Mouse (Mus musculus) liver, adult 2 months (tissue): Measurements from ENCODE around the gene Wdr47. TPM values are rescaled to one million over a fixed set of nuclear protein-coding genes. Genes with fewer than 3 reads are reported as not detected.
"Not testable (repeated sequence)": the region's sequence is repeated elsewhere in the genome, so short reads cannot be mapped to it uniquely, and the experiment has no call there.

ENCODE experiments used
- DNase-seq: peaks from one replicate; pipeline ENCODE4 v3.0.0-alpha.2; 2011; ENCODE audit warnings: low read depth, low spot score; ENCODE audit errors: extremely low read depth
- H3K27ac ChIP-seq: fragments of 200-500 bp; replicated peaks from 2 replicates; pipeline ENCODE4 v1.5.1; 2012; ENCODE audit warnings: low read depth, mild to moderate bottlenecking, control low read depth, inconsistent platforms, low read length; ENCODE audit not compliant: insufficient read depth
- H3K27me3 ChIP-seq: fragments of 200-500 bp; 2 replicates; pipeline ENCODE4 v1.6.1; 2012; ENCODE audit warnings: mild to moderate bottlenecking, moderate library complexity, low read length, inconsistent platforms; ENCODE audit not compliant: control insufficient read depth, insufficient read depth
- H3K36me3 ChIP-seq: fragments of 200-500 bp; 2 replicates; pipeline ENCODE4 v1.6.1; 2012; ENCODE audit warnings: low read length, inconsistent platforms; ENCODE audit not compliant: control insufficient read depth, insufficient read depth
- H3K4me1 ChIP-seq: fragments of 200-500 bp; 2 replicates; pipeline ENCODE4 v1.6.1; 2011; ENCODE audit warnings: low read length; ENCODE audit not compliant: control insufficient read depth, insufficient read depth
- H3K4me3 ChIP-seq: fragments of 200-500 bp; 2 replicates; pipeline ENCODE4 v1.5.1; 2011; ENCODE audit warnings: low read depth, mild to moderate bottlenecking, control low read depth, low read length, moderate library complexity; ENCODE audit not compliant: insufficient read depth
- H3K79me2 ChIP-seq: fragments of 200-500 bp; 2 replicates; pipeline ENCODE4 v1.6.1; 2012; ENCODE audit warnings: inconsistent platforms, mild to moderate bottlenecking, low read length, moderate library complexity; ENCODE audit not compliant: control insufficient read depth, insufficient read depth
- H3K9ac ChIP-seq: fragments of 200-500 bp; 2 replicates; pipeline ENCODE4 v1.6.1; 2012; ENCODE audit warnings: low read depth, mild to moderate bottlenecking, control low read depth, inconsistent platforms, low read length
- CTCF ChIP-seq: fragments of 200-500 bp; IDR thresholded peaks from 2 replicates; pipeline ENCODE4 v1.5.1; 2011; ENCODE audit warnings: low read depth, low read length, control low read depth
- POLR2A ChIP-seq: fragments of 200-500 bp; IDR thresholded peaks from 2 replicates; pipeline ENCODE4 v1.6.1; 2011; ENCODE audit warnings: low read length, control low read depth; ENCODE audit not compliant: insufficient read depth; ENCODE audit errors: extremely low read depth
- WGBS: fragments of 180-500 bp; shearing (Covaris S2); methylation state at CpG from one replicate; pipeline ENCODE4 v1.1.7; 2018; 5-methylcytosine and 5-hydroxymethylcytosine counted together
- polyA plus RNA-seq: library from polyadenylated mRNA; depleted of rRNA; stranded (reverse); fragments of >200 nt; gene quantifications from 2 replicates; pipeline ENCODE4 v1.2.3, GENCODE M21; 2012
- total RNA-seq: library from RNA; depleted of rRNA; stranded (reverse); fragments of >200 nt; gene quantifications from 2 replicates; pipeline ENCODE4 v1.2.3, GENCODE M21; 2014

Gene Wdr47
- total and polyA plus RNA-seq, 2 experiments = 0.50 to 1.2 TPM

- Histone ChIP-seq H3K9ac (no peak overlapping the region), H3K36me3 (no peaks in the 10 kb centered on the region), H3K79me2 (no peaks in the 10 kb centered on the region), H3K4me3 (no peak overlapping the region), H3K27me3 (no peaks in the 10 kb centered on the region), H3K4me1 (peaks cover 7% of the 10 kb centered on the region; the same call in 1 of the 2 replicates), H3K27ac (no peak overlapping the region)
- no peak for DNase-seq
- 95% methylated on average over 3 of the region's 3 CpGs for WGBS
- TF ChIP-seq CTCF (no peak), POLR2A (no peak)
Measured at GRCm38 (mm10) chr3:108644856-108645255, 53.8 kb downstream of the Wdr47 start.

DNA sequence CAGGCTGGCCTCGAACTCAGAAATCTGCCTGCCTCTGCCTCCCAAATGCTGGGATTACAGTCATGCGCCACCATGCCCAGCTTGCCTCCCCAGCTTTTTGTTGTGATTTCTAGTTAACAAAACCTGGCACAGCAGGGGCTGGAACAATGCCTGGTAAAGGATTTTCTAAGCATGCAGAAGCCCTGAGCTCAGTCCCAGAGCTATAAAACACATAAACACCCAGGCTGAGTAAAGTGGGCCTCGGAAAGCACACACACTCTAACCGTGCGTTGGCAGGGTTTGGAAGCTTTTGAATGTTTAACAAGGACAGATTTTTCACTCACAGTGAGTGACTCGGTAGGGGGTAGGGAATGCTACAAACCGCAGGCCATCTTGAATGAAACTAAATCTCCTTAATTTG, 55.0 kb downstream of the Wdr47 start:
- peaks cover 3% of the 10 kb centered on the region; the same call in 1 of the 2 replicates for H3K4me1 ChIP-seq
- WGBS = 69% methylated on average over 7 of the region's 7 CpGs
- H3K36me3 ChIP-seq = no peaks in the 10 kb centered on the region
- H3K27ac ChIP-seq = no peak overlapping the region
- no peak overlapping the region for H3K4me3 ChIP-seq
- H3K27me3 ChIP-seq = no peaks in the 10 kb centered on the region
- no peak overlapping the region for H3K9ac ChIP-seq
- H3K79me2 ChIP-seq = no peaks in the 10 kb centered on the region
- TF ChIP-seq CTCF = no peak
- TF ChIP-seq POLR2A = no peak
- DNase-seq = no peak

DNA sequence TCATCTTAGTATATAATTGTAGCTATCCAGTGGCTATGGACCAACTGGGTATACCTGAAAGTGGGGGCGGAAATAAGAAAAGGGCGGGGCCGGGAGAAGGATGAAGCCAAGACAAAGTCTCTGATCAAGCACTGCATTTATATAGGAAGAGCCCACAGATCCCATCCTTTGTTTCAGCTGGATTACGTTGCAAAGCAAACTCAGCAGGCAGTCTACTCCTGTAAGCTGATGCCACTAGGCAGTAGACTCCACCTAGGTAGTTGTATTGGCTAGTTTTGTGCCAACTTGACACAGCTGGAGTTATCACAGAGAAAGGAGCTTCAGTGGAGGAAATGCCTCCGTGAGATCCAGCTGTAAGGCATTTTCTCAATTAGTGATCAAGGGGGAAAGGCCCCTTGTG, 56.6 kb downstream of the Wdr47 start:
- not testable (repeated sequence) for H3K9ac ChIP-seq, H3K36me3 ChIP-seq, H3K27ac ChIP-seq, H3K4me1 ChIP-seq, DNase-seq, H3K27me3 ChIP-seq, H3K4me3 ChIP-seq, H3K79me2 ChIP-seq
- 80% methylated on average over 5 of the region's 5 CpGs for WGBS

DNA sequence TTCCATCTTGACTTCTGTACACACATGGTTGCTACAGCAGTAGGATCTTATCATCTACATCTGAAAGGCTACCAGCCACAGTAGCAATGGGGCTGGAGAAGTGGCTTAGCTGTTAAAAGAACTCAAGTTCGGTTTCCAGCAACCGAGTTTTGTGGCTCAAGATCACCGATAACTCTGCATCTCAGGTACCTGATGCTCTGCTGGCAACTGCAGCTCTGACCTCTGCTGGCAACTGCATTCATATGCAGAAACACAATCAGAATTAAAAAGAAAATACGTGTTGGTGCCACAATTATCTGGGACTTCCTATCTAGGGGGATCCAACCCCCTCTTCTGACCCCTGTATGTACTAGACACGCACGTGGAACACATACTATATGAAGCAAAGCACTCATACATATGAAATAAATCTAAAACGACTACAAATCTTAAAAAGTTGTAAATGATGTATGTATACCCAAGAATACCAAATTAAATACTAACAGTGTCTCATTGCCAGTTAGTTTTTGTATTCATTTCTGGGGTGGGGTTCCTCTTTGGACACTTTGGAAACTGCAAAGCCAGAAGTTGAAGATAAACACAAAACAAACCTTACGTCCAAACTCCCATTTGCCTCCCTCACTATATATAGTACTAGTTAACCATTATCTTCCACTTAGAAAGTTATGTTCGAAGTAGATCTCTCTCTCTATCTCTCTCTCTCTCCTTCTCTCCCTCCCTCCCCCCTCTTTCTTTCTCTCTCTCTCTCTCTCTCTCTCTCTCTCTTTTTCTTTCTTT, 62.0 kb downstream of the Wdr47 start:
- H3K27me3 ChIP-seq = no peaks in the 10 kb centered on the region
- H3K79me2 ChIP-seq = peaks cover 9% of the 10 kb centered on the region
- TF ChIP-seq CTCF = peak; percentile 49
- TF ChIP-seq POLR2A = no peak
- peaks cover 5% of the 10 kb centered on the region; the same call in 1 of the 2 replicates for H3K4me1 ChIP-seq
- DNase-seq = peak; percentile 53
- H3K36me3 ChIP-seq = no peaks in the 10 kb centered on the region
- H3K27ac ChIP-seq = no peak overlapping the region
- H3K9ac ChIP-seq = no peak overlapping the region
- WGBS = 11% methylated on average over 9 of the region's 9 CpGs
- H3K4me3 ChIP-seq = peak overlapping the region; percentile 52; the same call in 1 of the 2 replicates

GRCm38 (mm10) chr3:108653710-108654379, 62.8 kb downstream of the Wdr47 start, which contains the start of gene Clcc1:
TSS of gene Clcc1 (plus strand) at chr3:108653913.
- Histone ChIP-seq H3K4me1 (peaks cover 5% of the 10 kb centered on the region; the same call in 1 of the 2 replicates), H3K79me2 (peaks cover 9% of the 10 kb centered on the region), H3K27me3 (no peaks in the 10 kb centered on the region), H3K9ac (peak within 1 kb of the TSS; percentile 100), H3K36me3 (no peaks in the 10 kb centered on the region), H3K27ac (peak within 1 kb of the TSS; percentile 97), H3K4me3 (peak within 1 kb of the TSS; percentile 100)
- peak; percentile 84 for DNase-seq
- WGBS = under 1% methylated on average over 57 of the region's 57 CpGs
- peak; percentile 92 for TF ChIP-seq POLR2A
- no peak for TF ChIP-seq CTCF
